Mouse (Mus musculus) megakaryocyte, embryonic 14.5 days (primary cell): ENCODE data around the gene Vpreb2.

Experiments
- FLI1 ChIP-seq: IDR thresholded peaks from 2 replicates; pipeline ENCODE4 v1.6.1; 2012; ENCODE audit warnings: low read length, inconsistent platforms, mixed read lengths
- GATA1 ChIP-seq: IDR thresholded peaks from 3 replicates; pipeline ENCODE4 v1.6.1; 2012; ENCODE audit warnings: mixed read lengths, low read length, inconsistent platforms, borderline replicate concordance

GRCm38 (mm10) chr16:17951618-17952017 is 28.6 kb upstream of the Vpreb2 start:
- TF ChIP-seq GATA1 (no peak), FLI1 (no peak)
